Mouse (Mus musculus) liver, adult 2 months (tissue): Measurements from ENCODE around the gene Polq. TPM values are rescaled to one million over a fixed set of nuclear protein-coding genes. Genes with fewer than 3 reads are reported as not detected.

Experiments
- DNase-seq: peaks from one replicate; pipeline ENCODE4 v3.0.0-alpha.2; 2011; ENCODE audit warnings: low read depth, low spot score; ENCODE audit errors: extremely low read depth
- H3K27ac ChIP-seq: fragments of 200-500 bp; replicated peaks from 2 replicates; pipeline ENCODE4 v1.5.1; 2012; ENCODE audit warnings: low read depth, mild to moderate bottlenecking, control low read depth, inconsistent platforms, low read length; ENCODE audit not compliant: insufficient read depth
- H3K27me3 ChIP-seq: fragments of 200-500 bp; 2 replicates; pipeline ENCODE4 v1.6.1; 2012; ENCODE audit warnings: mild to moderate bottlenecking, moderate library complexity, low read length, inconsistent platforms; ENCODE audit not compliant: control insufficient read depth, insufficient read depth
- H3K36me3 ChIP-seq: fragments of 200-500 bp; 2 replicates; pipeline ENCODE4 v1.6.1; 2012; ENCODE audit warnings: low read length, inconsistent platforms; ENCODE audit not compliant: control insufficient read depth, insufficient read depth
- H3K4me1 ChIP-seq: fragments of 200-500 bp; 2 replicates; pipeline ENCODE4 v1.6.1; 2011; ENCODE audit warnings: low read length; ENCODE audit not compliant: control insufficient read depth, insufficient read depth
- H3K4me3 ChIP-seq: fragments of 200-500 bp; 2 replicates; pipeline ENCODE4 v1.5.1; 2011; ENCODE audit warnings: low read depth, mild to moderate bottlenecking, control low read depth, low read length, moderate library complexity; ENCODE audit not compliant: insufficient read depth
- H3K79me2 ChIP-seq: fragments of 200-500 bp; 2 replicates; pipeline ENCODE4 v1.6.1; 2012; ENCODE audit warnings: inconsistent platforms, mild to moderate bottlenecking, low read length, moderate library complexity; ENCODE audit not compliant: control insufficient read depth, insufficient read depth
- H3K9ac ChIP-seq: fragments of 200-500 bp; 2 replicates; pipeline ENCODE4 v1.6.1; 2012; ENCODE audit warnings: low read depth, mild to moderate bottlenecking, control low read depth, inconsistent platforms, low read length
- CTCF ChIP-seq: fragments of 200-500 bp; IDR thresholded peaks from 2 replicates; pipeline ENCODE4 v1.5.1; 2011; ENCODE audit warnings: low read depth, low read length, control low read depth
- POLR2A ChIP-seq: fragments of 200-500 bp; IDR thresholded peaks from 2 replicates; pipeline ENCODE4 v1.6.1; 2011; ENCODE audit warnings: low read length, control low read depth; ENCODE audit not compliant: insufficient read depth; ENCODE audit errors: extremely low read depth
- WGBS: fragments of 180-500 bp; shearing (Covaris S2); methylation state at CpG from one replicate; pipeline ENCODE4 v1.1.7; 2018; 5-methylcytosine and 5-hydroxymethylcytosine counted together
- polyA plus RNA-seq: library from polyadenylated mRNA; depleted of rRNA; stranded (reverse); fragments of >200 nt; gene quantifications from 2 replicates; pipeline ENCODE4 v1.2.3, GENCODE M21; 2012; rRNA removed
- total RNA-seq: library from RNA; depleted of rRNA; stranded (reverse); fragments of >200 nt; gene quantifications from 2 replicates; pipeline ENCODE4 v1.2.3, GENCODE M21; 2014; rRNA removed

Polq gene
- 0.18 and 0.40 TPM in 2 replicates for total RNA-seq
- polyA plus RNA-seq = 0.02 and 0.10 TPM in 2 replicates

DNA sequence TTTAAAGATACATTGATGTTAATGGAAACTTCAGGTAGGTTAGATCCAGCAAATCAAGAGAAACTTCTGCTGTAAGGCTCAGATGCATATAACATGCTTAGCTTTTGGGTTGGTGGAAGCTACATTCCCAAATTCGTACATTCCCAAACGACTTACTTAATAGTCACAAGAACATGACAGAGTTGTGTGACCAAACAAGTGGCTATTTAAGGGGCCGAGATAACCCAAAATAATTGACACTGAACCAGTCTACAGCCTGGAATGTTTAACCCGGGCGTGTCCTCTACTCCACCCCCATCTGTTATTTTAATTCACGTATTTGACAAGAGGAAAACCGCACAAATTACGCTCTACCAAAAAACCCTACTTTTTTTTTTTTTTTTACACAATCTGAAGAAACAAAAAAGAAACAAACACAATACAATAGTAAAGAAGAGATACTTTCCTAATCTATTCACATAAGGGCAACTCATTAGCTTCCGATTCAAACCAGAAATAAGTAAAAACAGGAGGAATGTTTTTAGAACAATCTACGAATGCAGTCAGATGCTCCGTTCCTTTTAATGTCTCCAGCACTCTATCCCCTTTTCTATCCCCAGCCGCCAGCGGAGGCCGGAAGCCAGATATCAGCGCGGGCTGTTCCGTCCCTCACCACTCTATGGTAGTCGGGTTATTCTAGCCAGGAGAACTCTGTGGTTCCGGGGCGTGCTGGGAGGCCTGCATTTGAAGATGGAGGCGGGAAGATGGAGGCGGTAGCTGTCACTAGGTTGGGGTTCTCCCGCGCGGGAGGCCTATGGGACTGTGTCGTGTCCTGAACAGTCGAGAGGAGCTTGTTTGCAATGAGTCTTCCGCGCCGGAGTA lies at the start of gene Polq:
Gene Polq (plus strand): TSS at position 726 of the 861 bp plus-strand sequence.
- no peaks in the 10 kb centered on the region for H3K79me2 ChIP-seq
- no peaks in the 10 kb centered on the region for H3K36me3 ChIP-seq
- 3% methylated on average over 30 of the region's 30 CpGs for WGBS
- H3K27me3 ChIP-seq = no peaks in the 10 kb centered on the region
- no peak within 1 kb of the TSS for H3K27ac ChIP-seq
- peaks cover 2% of the 10 kb centered on the region for H3K4me1 ChIP-seq
- DNase-seq = peak; percentile 81
- H3K4me3 ChIP-seq = peak within 1 kb of the TSS; percentile 69
- TF ChIP-seq CTCF (no peak), POLR2A (no peak)
- H3K9ac ChIP-seq = 0 out of 2 replicates have a peak within 1 kb of the TSS, but pooled peaks have one; percentile 16

DNA sequence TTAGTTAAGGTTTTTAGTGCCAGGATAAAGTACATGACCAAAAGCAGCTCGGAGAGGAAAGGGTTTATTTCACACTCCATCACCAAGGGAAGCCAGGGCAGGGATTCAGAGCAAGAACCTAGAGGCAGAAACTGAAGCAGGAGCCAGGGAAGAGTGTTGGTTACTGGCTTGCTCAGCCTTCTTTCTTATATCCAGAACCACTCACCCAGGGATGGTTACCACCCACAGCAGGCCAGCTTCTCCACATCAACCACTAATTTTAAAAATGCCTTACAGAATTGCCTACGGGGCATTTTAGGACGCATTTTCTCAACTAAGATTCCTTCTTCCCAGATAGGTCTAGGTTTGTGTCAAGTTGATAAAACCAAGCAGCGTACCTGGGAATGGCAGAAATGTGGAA lies 48.2 kb upstream of the Polq start:
- Histone ChIP-seq H3K27me3 (no peaks in the 10 kb centered on the region), H3K9ac (no peak overlapping the region), H3K79me2 (no peaks in the 10 kb centered on the region), H3K4me1 (no peaks in the 10 kb centered on the region), H3K36me3 (no peaks in the 10 kb centered on the region), H3K4me3 (no peak overlapping the region), H3K27ac (no peak overlapping the region)
- DNase-seq = no peak
- WGBS = 93% methylated on average over 4 of the region's 4 CpGs
- TF ChIP-seq POLR2A (no peak), CTCF (no peak)

DNA sequence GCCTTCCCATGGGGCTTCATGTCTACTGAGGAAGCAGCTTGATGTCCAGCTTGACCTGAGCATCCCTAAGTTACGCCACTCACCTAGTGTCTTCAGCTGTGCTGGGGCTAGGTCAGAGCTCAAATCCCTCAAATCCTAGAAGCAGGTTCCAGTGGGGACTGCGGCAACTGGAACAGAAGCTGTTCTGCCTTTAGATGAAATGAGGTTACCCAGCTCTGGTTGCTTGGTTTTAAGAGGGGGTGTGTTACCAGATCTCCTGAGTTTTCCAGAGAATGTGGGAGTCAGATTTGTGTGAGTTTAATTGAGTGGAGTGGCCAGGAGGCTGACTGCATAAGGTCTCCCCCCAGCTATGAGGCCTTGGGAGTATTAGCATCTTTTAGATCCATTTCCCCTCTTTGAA lies 32.5 kb upstream of the Polq start:
- Histone ChIP-seq H3K9ac (no peak overlapping the region), H3K27me3 (no peaks in the 10 kb centered on the region), H3K27ac (no peak overlapping the region), H3K79me2 (no peaks in the 10 kb centered on the region), H3K4me3 (no peak overlapping the region), H3K4me1 (no peaks in the 10 kb centered on the region), H3K36me3 (no peaks in the 10 kb centered on the region)
- WGBS = 97% methylated on average over 2 of the region's 2 CpGs
- TF ChIP-seq POLR2A (no peak), CTCF (no peak)
- DNase-seq = no peak

DNA sequence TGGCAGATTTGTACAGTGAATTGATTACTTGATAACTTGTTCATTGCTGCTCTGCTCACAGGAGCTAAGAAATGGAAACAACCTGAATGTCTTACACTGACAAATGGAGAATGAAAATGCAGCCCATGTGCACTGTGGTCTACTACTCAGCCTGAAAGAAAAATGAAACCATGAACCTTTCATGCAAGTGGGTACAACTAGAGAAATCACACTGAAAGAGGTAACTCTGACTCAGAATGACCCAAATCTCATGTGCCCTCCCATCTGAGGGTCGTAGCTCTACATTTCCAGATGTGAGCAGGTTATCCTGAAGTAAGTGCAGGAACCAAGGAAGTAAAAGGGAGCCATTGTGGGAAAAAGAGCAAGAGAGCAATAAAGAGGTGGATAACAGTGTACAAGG lies 27.8 kb upstream of the Polq start:
- WGBS = 87% methylated on average over 1 of the region's 1 CpGs
- TF ChIP-seq POLR2A (no peak), CTCF (no peak)
- Histone ChIP-seq H3K27ac (no peak overlapping the region), H3K27me3 (no peaks in the 10 kb centered on the region), H3K4me1 (peaks cover 5% of the 10 kb centered on the region), H3K9ac (no peak overlapping the region), H3K79me2 (no peaks in the 10 kb centered on the region), H3K36me3 (no peaks in the 10 kb centered on the region), H3K4me3 (no peak overlapping the region)
- no peak for DNase-seq

DNA sequence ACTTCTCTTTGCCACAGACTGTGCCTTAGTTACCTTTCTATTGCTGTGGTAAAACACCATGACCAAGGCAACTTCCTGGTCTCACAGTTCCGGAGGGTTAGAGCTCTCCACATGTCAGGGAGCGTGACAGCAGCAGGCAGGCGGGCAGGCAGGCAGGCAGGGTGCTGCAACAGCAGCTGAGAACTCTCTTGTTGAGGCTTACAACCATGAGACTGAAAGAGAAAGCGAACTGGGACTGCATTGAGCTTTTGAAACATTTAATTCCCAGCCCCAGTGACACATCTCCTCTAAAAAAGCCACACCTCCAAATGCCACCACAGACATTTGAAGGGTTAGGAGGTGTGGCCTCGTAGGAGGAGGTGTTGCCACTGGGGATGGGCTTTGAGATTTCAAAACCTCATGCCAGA lies 25.9 kb upstream of the Polq start:
- 72% methylated on average over 5 of the region's 5 CpGs for WGBS
- Histone ChIP-seq H3K4me3 (no peak overlapping the region), H3K4me1 (peaks cover 5% of the 10 kb centered on the region), H3K36me3 (no peaks in the 10 kb centered on the region), H3K27ac (no peak overlapping the region), H3K9ac (no peak overlapping the region), H3K79me2 (no peaks in the 10 kb centered on the region), H3K27me3 (no peaks in the 10 kb centered on the region)
- TF ChIP-seq POLR2A (no peak), CTCF (no peak)
- DNase-seq = peak; percentile 78

DNA sequence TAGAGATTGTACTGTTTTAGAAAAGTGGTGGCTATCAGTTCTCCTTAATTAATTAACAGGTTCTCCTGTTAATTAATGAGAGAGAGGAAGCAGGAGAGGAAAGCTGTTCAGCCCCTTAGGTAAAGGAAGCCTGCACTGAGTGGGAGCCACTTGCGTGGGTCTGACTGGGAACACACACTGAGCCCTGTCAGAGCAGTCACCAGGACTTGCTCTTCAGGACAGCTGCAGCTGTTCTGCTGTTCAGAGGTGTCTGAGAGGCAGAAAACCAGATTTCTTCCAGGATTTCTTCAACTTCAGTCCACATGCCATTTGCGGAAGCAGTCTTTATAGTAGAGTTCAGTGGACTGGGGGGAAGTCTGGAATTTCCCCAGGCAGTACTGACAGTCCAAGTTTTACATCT lies 24.2 kb upstream of the Polq start:
- Histone ChIP-seq H3K4me1 (peaks cover 5% of the 10 kb centered on the region), H3K4me3 (no peak overlapping the region), H3K36me3 (no peaks in the 10 kb centered on the region), H3K9ac (no peak overlapping the region), H3K79me2 (no peaks in the 10 kb centered on the region), H3K27me3 (no peaks in the 10 kb centered on the region), H3K27ac (peak overlapping the region; percentile 41; the same call in 1 of the 2 replicates)
- DNase-seq = no peak
- WGBS = 92% methylated on average over 2 of the region's 2 CpGs
- TF ChIP-seq CTCF = no peak
- TF ChIP-seq POLR2A = no peak
